8 mouse cellular contexts compared by ENCODE assay signal in the genomic region with DNA sequence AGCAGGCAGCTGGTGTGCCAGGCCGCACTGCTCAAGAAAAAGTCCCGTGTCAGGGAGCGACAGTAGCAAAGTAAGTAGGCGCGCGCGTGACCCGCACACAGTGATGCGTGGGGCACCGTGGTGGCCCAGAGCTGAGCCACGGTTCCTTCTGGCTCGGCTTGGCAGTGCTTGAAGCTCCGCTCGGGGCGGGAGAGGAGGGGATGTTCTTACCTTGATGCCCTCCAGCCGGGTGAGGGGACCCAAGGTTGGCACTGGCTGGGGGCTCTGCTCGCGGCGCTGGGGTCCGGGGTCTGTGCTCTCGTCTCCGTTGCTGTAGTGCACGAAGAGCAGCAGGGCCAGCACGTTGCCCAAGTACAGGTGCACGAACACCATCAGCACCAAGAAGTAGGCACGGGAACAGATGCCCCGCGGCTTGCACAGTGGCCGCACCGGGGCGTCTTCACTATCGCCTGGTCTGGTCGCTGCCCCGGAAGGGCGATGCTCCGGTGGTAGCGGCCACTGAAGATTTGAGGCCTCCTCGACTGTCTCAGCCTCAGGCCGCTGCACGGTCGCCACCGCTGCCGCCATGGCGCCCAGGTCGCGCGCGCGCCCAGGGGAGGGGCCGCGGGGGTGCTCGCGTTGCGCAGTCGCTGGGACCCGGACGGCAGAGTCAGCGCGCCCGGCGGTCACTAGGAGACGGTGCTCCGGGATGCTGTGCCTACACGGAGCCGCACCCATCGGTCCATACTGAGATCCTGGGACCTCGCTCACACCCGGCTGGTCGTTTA. TPM values are rescaled to one million over a fixed set of nuclear protein-coding genes. Genes with fewer than 3 reads are reported as not detected.
DNase-seq lines count a peak whose midpoint lies in the region; ATAC-seq and TF ChIP-seq lines count a peak whose summit lies in the region.

A gene (minus strand): TSS at position 670 of the 767 bp plus-strand sequence.

- H3K4me3 ChIP-seq in G1E (ENCODE audit: low read depth, low read length): peak within 1 kb of the TSS; percentile 85

- no peak for ATAC-seq in G1E (ENCODE audit: extremely low read depth, insufficient number of reproducible peaks, low FRiP score, poor library complexity, severe bottlenecking)
- ATAC-seq in hematopoietic stem cell, adult 5-6 weeks (replicated peaks in 1 of 2; ENCODE audit: insufficient read depth in 1 of 2, low FRiP score in 2 of 2, low TSS enrichment in 1 of 2, low read depth in 1 of 2, poor library complexity in 2 of 2, severe bottlenecking in 2 of 2): peak; percentile 60 to 77

- H3K9me3 ChIP-seq in G1E (replicated peaks): no peaks in the 10 kb centered on the region

- H3K27me3 ChIP-seq in G1E (ENCODE audit: insufficient read depth, low read length): no peaks in the 10 kb centered on the region

- peaks cover 33% of the 10 kb centered on the region for H3K4me1 ChIP-seq in G1E (ENCODE audit: insufficient read depth, low read depth, low read length)

- H3K36me3 ChIP-seq in G1E (replicated peaks): peaks cover 32% of the 10 kb centered on the region

- peak; percentile 82 for DNase-seq in G1E (ENCODE audit: low spot score)
- peak; percentile 82 to 87 for DNase-seq in cerebellum, adult 18-20 months
- peak; percentile 30 for DNase-seq in forelimb bud, embryonic 11.5 days (ENCODE audit: low read depth, low spot score)
- DNase-seq in layer of hippocampus, postnatal 25 days (ENCODE audit: extremely low spot score in 1 of 2, low spot score in 1 of 2): peak; percentile 69 to 77
- peak; percentile 64 for DNase-seq in lung, postnatal 25 days (ENCODE audit: low spot score)
- DNase-seq in ovary, postnatal 36 days (ENCODE audit: low spot score): peak; percentile 75
- DNase-seq in thymus, postnatal 4 days: peak; percentile 78

- TF ChIP-seq CTCF in G1E (IDR thresholded peaks at IDR 0.05; ENCODE audit: low read depth, low read length): no peak

RNA-seq across cellular contexts. Expression of the gene that starts here (rescaled TPM):
- 1.7 and 1.9 TPM in 2 replicates for total RNA-seq in G1E (2014; fragmentation: Nextera tagmentation)
- 2.0 and 2.6 TPM in 2 replicates for total RNA-seq in G1E (2017)
- 5.4 and 5.7 TPM in 2 replicates for polyA plus RNA-seq in G1E (2012)
- 2.1 and 5.4 TPM in 2 replicates for total RNA-seq in hematopoietic stem cell, adult 5-6 weeks (2017)
- total RNA-seq in layer of hippocampus, postnatal 25 days (2021): 10 to 100 TPM; 92.0 to 97.8 TPM

Comparison
In these comparisons a context has a peak if more than half of its experiments do, and no peak if none do; other contexts are left out.
1. RNA of the gene that starts here (total RNA-seq): 92.0 to 97.8 TPM in layer of hippocampus, postnatal 25 days; 2.1 to 5.4 TPM in hematopoietic stem cell, adult 5-6 weeks and 1.7 to 2.6 TPM in G1E; every median in the first group is over 10 times any median in the second.
2. DNase-seq: peak in every context shown above with its lines; median percentile 84 in cerebellum, adult 18-20 months; 82 in G1E; 78 in thymus, postnatal 4 days; 75 in ovary, postnatal 36 days; 73 in layer of hippocampus, postnatal 25 days; 64 in lung, postnatal 25 days; 30 in forelimb bud, embryonic 11.5 days.